Comparison of ENCODE assay signal across 8 mouse cellular contexts in genomic region chr8:83999057-83999705, GRCm38 (mm10). TPM values are rescaled to one million over a fixed set of nuclear protein-coding genes. Genes with fewer than 3 reads are reported as not detected.
DNase-seq lines count a peak whose midpoint lies in the region; ATAC-seq and TF ChIP-seq lines count a peak whose summit lies in the region.

No protein-coding gene starts in this region.

- TF ChIP-seq EP300 in stomach, postnatal 0 days (optimal IDR thresholded peaks at IDR 0.05), result no peak

- H3K9ac ChIP-seq in limb, embryonic 13.5 days, result peak overlapping the region; percentile 82
- H3K9ac ChIP-seq in stomach, postnatal 0 days (ENCODE audit: low read length), result 0 out of 2 replicates have a peak overlapping the region, but pooled peaks have one; percentile 66

- peak overlapping the region; percentile 91 for H3K4me3 ChIP-seq in erythroblast, embryonic 14.5 days (replicated peaks)
- peak overlapping the region; percentile 75 for H3K4me3 ChIP-seq in limb, embryonic 13.5 days
- peak overlapping the region; percentile 63; the same call in 1 of the 2 replicates for H3K4me3 ChIP-seq in stomach, postnatal 0 days (ENCODE audit: low read depth, low read length)

- H3K27me3 ChIP-seq in erythroblast, embryonic 14.5 days (ENCODE audit: control insufficient read depth), result no peaks in the 10 kb centered on the region
- 0 out of 2 replicates have a peak, but pooled peaks cover 12% of the 10 kb centered on the region for H3K27me3 ChIP-seq in limb, embryonic 13.5 days
- H3K27me3 ChIP-seq in stomach, postnatal 0 days (ENCODE audit: control insufficient read depth, insufficient read depth, low read length), result no peaks in the 10 kb centered on the region

- 0 out of 2 replicates have a peak overlapping the region, but pooled peaks have one; percentile 87 for H3K27ac ChIP-seq in limb, embryonic 13.5 days
- H3K27ac ChIP-seq in stomach, postnatal 0 days (replicated peaks), result no peak overlapping the region

- 65% methylated on average over 16 of the region's 16 CpGs for WGBS in limb, embryonic 13.5 days
- 55% methylated on average over 16 of the region's 16 CpGs for WGBS in stomach, postnatal 0 days

- H3K9me3 ChIP-seq in erythroblast, embryonic 14.5 days (ENCODE audit: control insufficient read depth, low read length), result peaks cover 4% of the 10 kb centered on the region; the same call in 1 of the 2 replicates
- H3K9me3 ChIP-seq in limb, embryonic 13.5 days, result no peaks in the 10 kb centered on the region
- H3K9me3 ChIP-seq in stomach, postnatal 0 days (ENCODE audit: control insufficient read depth, low read length), result no peaks in the 10 kb centered on the region

- ATAC-seq in erythroblast, adult 5-6 weeks (replicated peaks; ENCODE audit: low FRiP score, poor library complexity, severe bottlenecking), result no peak
- no peak for ATAC-seq in limb, embryonic 13.5 days (ENCODE audit: low FRiP score, low read depth)
- no peak for ATAC-seq in stomach, postnatal 0 days (ENCODE audit: low FRiP score, low TSS enrichment)

- H3K4me1 ChIP-seq in erythroblast, embryonic 14.5 days (ENCODE audit: control insufficient read depth), result peaks cover 65% of the 10 kb centered on the region
- peaks cover 54% of the 10 kb centered on the region for H3K4me1 ChIP-seq in limb, embryonic 13.5 days
- peaks cover 10% of the 10 kb centered on the region for H3K4me1 ChIP-seq in stomach, postnatal 0 days (replicated peaks; ENCODE audit: control insufficient read depth, insufficient read depth)

- no peak for TF ChIP-seq CTCF in stomach, postnatal 0 days (IDR thresholded peaks at IDR 0.05; ENCODE audit: low read depth)

- H3K36me3 ChIP-seq in erythroblast, embryonic 14.5 days (ENCODE audit: control insufficient read depth), result peaks cover 73% of the 10 kb centered on the region
- H3K36me3 ChIP-seq in limb, embryonic 13.5 days, result peaks cover 47% of the 10 kb centered on the region
- H3K36me3 ChIP-seq in stomach, postnatal 0 days (ENCODE audit: control insufficient read depth, insufficient read depth, low read length), result peaks cover 6% of the 10 kb centered on the region; the same call in 1 of the 2 replicates

- H3K4me2 ChIP-seq in limb, embryonic 13.5 days (replicated peaks), result peak overlapping the region; percentile 85
- peak overlapping the region; percentile 92 for H3K4me2 ChIP-seq in stomach, postnatal 0 days (replicated peaks; ENCODE audit: low read depth)

- DNase-seq in thymus, postnatal 4 days, result peak; percentile 22
- DNase-seq in thymus, postnatal 0 days (ENCODE audit: low spot score), result no peak
- DNase-seq in stomach, postnatal 0 days (ENCODE audit: low spot score), result no peak
- no peak for DNase-seq in adrenal gland, postnatal 14 days
- no peak for DNase-seq in urinary bladder, adult 18-20 months (ENCODE audit: low spot score in 2 of 2)

RNA-seq across cellular contexts. Expression of gene Samd1, which starts 1.7 kb away (rescaled TPM):
- 37.5 and 42.8 TPM in 2 replicates for polyA plus RNA-seq in erythroblast, embryonic 14.5 days (2012)
- 14.8 and 33.2 TPM in 2 replicates for total RNA-seq in erythroblast, adult 5-6 weeks (2015; ENCODE audit: low replicate concordance)
- total RNA-seq in erythroblast, adult 5-6 weeks (2017; ENCODE audit: low replicate concordance), result 32.5 and 36.0 TPM in 2 replicates
- 10.7 and 11.5 TPM in 2 replicates for polyA plus RNA-seq in thymus, postnatal 0 days (2015; fragmentation: Nextera tagmentation; extraction: Ambion mirVana)
- 12.3 and 12.4 TPM in 2 replicates for polyA plus RNA-seq in limb, embryonic 13.5 days (2015; fragmentation: Nextera tagmentation; extraction: Ambion mirVana)
- polyA plus RNA-seq in stomach, postnatal 0 days (2015; fragmentation: Nextera tagmentation; extraction: Ambion mirVana), result 4.2 and 4.5 TPM in 2 replicates
- total RNA-seq in adrenal gland, postnatal 14 days (2021), result 37.0 and 42.5 TPM in 2 replicates

RNA-seq across cellular contexts. Expression of gene 1700067K01Rik, which starts 2.1 kb away (rescaled TPM):
- polyA plus RNA-seq in erythroblast, embryonic 14.5 days (2012), result 0.34 and 0.71 TPM in 2 replicates
- total RNA-seq in erythroblast, adult 5-6 weeks (2015; ENCODE audit: low replicate concordance), result 1.3 TPM in 1 of 2 replicates, not detected in the other
- 0.51 and 2.6 TPM in 2 replicates for total RNA-seq in erythroblast, adult 5-6 weeks (2017; ENCODE audit: low replicate concordance)
- 0.86 and 1.1 TPM in 2 replicates for polyA plus RNA-seq in thymus, postnatal 0 days (2015; fragmentation: Nextera tagmentation; extraction: Ambion mirVana)
- 1.3 and 1.4 TPM in 2 replicates for polyA plus RNA-seq in limb, embryonic 13.5 days (2015; fragmentation: Nextera tagmentation; extraction: Ambion mirVana)
- 0.36 and 0.38 TPM in 2 replicates for polyA plus RNA-seq in stomach, postnatal 0 days (2015; fragmentation: Nextera tagmentation; extraction: Ambion mirVana)
- total RNA-seq in adrenal gland, postnatal 14 days (2021), result 0.56 and 0.83 TPM in 2 replicates

RNA-seq across cellular contexts. Expression of gene 2210011C24Rik, which starts 12.8 kb away (rescaled TPM):
- polyA plus RNA-seq in erythroblast, embryonic 14.5 days (2012), result not detected in 2 replicates
- total RNA-seq in erythroblast, adult 5-6 weeks (2015; ENCODE audit: low replicate concordance), result not detected in 2 replicates
- not detected in 2 replicates for total RNA-seq in erythroblast, adult 5-6 weeks (2017; ENCODE audit: low replicate concordance)
- polyA plus RNA-seq in thymus, postnatal 0 days (2015; fragmentation: Nextera tagmentation; extraction: Ambion mirVana), result 0.23 and 0.60 TPM in 2 replicates
- 0.22 and 0.31 TPM in 2 replicates for polyA plus RNA-seq in limb, embryonic 13.5 days (2015; fragmentation: Nextera tagmentation; extraction: Ambion mirVana)
- 5.8 and 6.1 TPM in 2 replicates for polyA plus RNA-seq in stomach, postnatal 0 days (2015; fragmentation: Nextera tagmentation; extraction: Ambion mirVana)
- total RNA-seq in adrenal gland, postnatal 14 days (2021), result not detected in 2 replicates

RNA-seq across cellular contexts. Expression of gene Palm3, which starts 22.1 kb away (rescaled TPM):
- 0.01 TPM in 1 of 2 replicates, not detected in the other for polyA plus RNA-seq in erythroblast, embryonic 14.5 days (2012)
- total RNA-seq in erythroblast, adult 5-6 weeks (2015; ENCODE audit: low replicate concordance), result not detected in 2 replicates
- total RNA-seq in erythroblast, adult 5-6 weeks (2017; ENCODE audit: low replicate concordance), result not detected in 2 replicates
- 5.1 and 5.8 TPM in 2 replicates for polyA plus RNA-seq in thymus, postnatal 0 days (2015; fragmentation: Nextera tagmentation; extraction: Ambion mirVana)
- 6.6 and 7.6 TPM in 2 replicates for polyA plus RNA-seq in limb, embryonic 13.5 days (2015; fragmentation: Nextera tagmentation; extraction: Ambion mirVana)
- 0.96 and 1.3 TPM in 2 replicates for polyA plus RNA-seq in stomach, postnatal 0 days (2015; fragmentation: Nextera tagmentation; extraction: Ambion mirVana)
- 0.38 and 0.52 TPM in 2 replicates for total RNA-seq in adrenal gland, postnatal 14 days (2021)

RNA-seq across cellular contexts. Expression of gene Prkaca, which starts 26.4 kb away (rescaled TPM):
- polyA plus RNA-seq in erythroblast, embryonic 14.5 days (2012), result 2.3 and 2.7 TPM in 2 replicates
- 7.5 and 9.8 TPM in 2 replicates for total RNA-seq in erythroblast, adult 5-6 weeks (2015; ENCODE audit: low replicate concordance)
- 6.7 and 7.1 TPM in 2 replicates for total RNA-seq in erythroblast, adult 5-6 weeks (2017; ENCODE audit: low replicate concordance)
- 64.2 and 65.8 TPM in 2 replicates for polyA plus RNA-seq in thymus, postnatal 0 days (2015; fragmentation: Nextera tagmentation; extraction: Ambion mirVana)
- polyA plus RNA-seq in limb, embryonic 13.5 days (2015; fragmentation: Nextera tagmentation; extraction: Ambion mirVana), result 169 and 174 TPM in 2 replicates
- 62.4 and 63.1 TPM in 2 replicates for polyA plus RNA-seq in stomach, postnatal 0 days (2015; fragmentation: Nextera tagmentation; extraction: Ambion mirVana)
- total RNA-seq in adrenal gland, postnatal 14 days (2021), result 251 and 300 TPM in 2 replicates
